ENCODE assay signal across 8 mouse cellular contexts in genomic region chr11:87816707-87817442, GRCm38 (mm10). TPM values are rescaled to one million over a fixed set of nuclear protein-coding genes. Genes with fewer than 3 reads are reported as not detected.
DNase-seq lines count a peak whose midpoint lies in the region; ATAC-seq lines count a peak whose summit lies in the region.

No protein-coding gene starts in this region.

- peak overlapping the region; percentile 39 for H3K4me3 ChIP-seq in forebrain, embryonic 12.5 days (replicated peaks)
- peak overlapping the region; percentile 45 for H3K4me3 ChIP-seq in hindbrain, embryonic 16.5 days (ENCODE audit: low read length)
- peak overlapping the region; percentile 39 for H3K4me3 ChIP-seq in midbrain, embryonic 13.5 days (replicated peaks)
- H3K4me3 ChIP-seq in stomach, embryonic 16.5 days (replicated peaks; ENCODE audit: low read length), result peak overlapping the region; percentile 46

- 4% methylated on average over 31 of the region's 31 CpGs for WGBS in forebrain, embryonic 12.5 days
- WGBS in hindbrain, embryonic 16.5 days, result 1% methylated on average over 30 of the region's 31 CpGs
- 2% methylated on average over 31 of the region's 31 CpGs for WGBS in midbrain, embryonic 13.5 days
- 3% methylated on average over 31 of the region's 31 CpGs for WGBS in stomach, embryonic 16.5 days

- H3K4me2 ChIP-seq in forebrain, embryonic 12.5 days, result peak overlapping the region; percentile 63
- H3K4me2 ChIP-seq in hindbrain, embryonic 16.5 days (ENCODE audit: low read length), result peak overlapping the region; percentile 78
- peak overlapping the region; percentile 58 for H3K4me2 ChIP-seq in midbrain, embryonic 13.5 days (replicated peaks)
- peak overlapping the region; percentile 68 for H3K4me2 ChIP-seq in stomach, embryonic 16.5 days (ENCODE audit: low read depth, low read length)

- no peaks in the 10 kb centered on the region for H3K9me3 ChIP-seq in forebrain, embryonic 12.5 days
- H3K9me3 ChIP-seq in hindbrain, embryonic 16.5 days (ENCODE audit: control insufficient read depth, low read length), result no peaks in the 10 kb centered on the region
- H3K9me3 ChIP-seq in midbrain, embryonic 13.5 days, result no peaks in the 10 kb centered on the region
- H3K9me3 ChIP-seq in stomach, embryonic 16.5 days (replicated peaks; ENCODE audit: control insufficient read depth, low read length), result no peaks in the 10 kb centered on the region

- H3K27me3 ChIP-seq in forebrain, embryonic 12.5 days, result peaks cover 12% of the 10 kb centered on the region; the same call in 1 of the 2 replicates
- no peaks in the 10 kb centered on the region for H3K27me3 ChIP-seq in hindbrain, embryonic 16.5 days (replicated peaks; ENCODE audit: control insufficient read depth, insufficient read depth, low read length)
- no peaks in the 10 kb centered on the region for H3K27me3 ChIP-seq in midbrain, embryonic 13.5 days
- no peaks in the 10 kb centered on the region for H3K27me3 ChIP-seq in stomach, embryonic 16.5 days (ENCODE audit: control insufficient read depth, insufficient read depth, low read length)

- H3K9ac ChIP-seq in forebrain, embryonic 12.5 days, result peak overlapping the region; percentile 55
- H3K9ac ChIP-seq in hindbrain, embryonic 16.5 days (ENCODE audit: low read depth, low read length), result peak overlapping the region; percentile 67
- H3K9ac ChIP-seq in midbrain, embryonic 13.5 days (replicated peaks), result peak overlapping the region; percentile 60
- peak overlapping the region; percentile 68 for H3K9ac ChIP-seq in stomach, embryonic 16.5 days (ENCODE audit: low read length)

- peaks cover 5% of the 10 kb centered on the region; the same call in 1 of the 2 replicates for H3K4me1 ChIP-seq in forebrain, embryonic 12.5 days
- H3K4me1 ChIP-seq in hindbrain, embryonic 16.5 days (ENCODE audit: control insufficient read depth, insufficient read depth, low read depth, low read length), result peaks cover 13% of the 10 kb centered on the region
- H3K4me1 ChIP-seq in midbrain, embryonic 13.5 days (replicated peaks), result peaks cover 19% of the 10 kb centered on the region
- no peaks in the 10 kb centered on the region for H3K4me1 ChIP-seq in stomach, embryonic 16.5 days (ENCODE audit: control insufficient read depth, insufficient read depth, low read length)

- H3K27ac ChIP-seq in forebrain, embryonic 12.5 days, result peak overlapping the region; percentile 31
- H3K27ac ChIP-seq in hindbrain, embryonic 16.5 days (ENCODE audit: low read depth, low read length), result peak overlapping the region; percentile 59; the same call in 1 of the 2 replicates
- H3K27ac ChIP-seq in midbrain, embryonic 13.5 days, result peak overlapping the region; percentile 36; the same call in 1 of the 2 replicates
- H3K27ac ChIP-seq in stomach, embryonic 16.5 days (ENCODE audit: low read length), result no peak overlapping the region

- peak; percentile 67; the same call in 1 of the 2 replicates for ATAC-seq in cerebellum, adult (ENCODE audit: insufficient number of reproducible peaks, low FRiP score, low TSS enrichment)
- peak; percentile 82 for ATAC-seq in forebrain, embryonic 12.5 days (ENCODE audit: low FRiP score)
- peak; percentile 88 for ATAC-seq in hindbrain, embryonic 16.5 days
- ATAC-seq in midbrain, embryonic 13.5 days, result peak; percentile 91
- no peak for ATAC-seq in stomach, embryonic 16.5 days (ENCODE audit: insufficient read depth, low FRiP score)

- intact Hi-C loops in left cerebral cortex, postnatal 4 days (cut with DNase I), result no loop called here

- peak; percentile 4 to 5 for DNase-seq in lung, adult 18-20 months
- no peak for DNase-seq in lung, postnatal 25 days (ENCODE audit: low spot score)
- peak; percentile 95 for DNase-seq in left cerebral cortex, postnatal 4 days

- no peaks in the 10 kb centered on the region for H3K36me3 ChIP-seq in forebrain, embryonic 12.5 days (replicated peaks)
- H3K36me3 ChIP-seq in hindbrain, embryonic 16.5 days (ENCODE audit: control insufficient read depth, insufficient read depth, low read length), result no peaks in the 10 kb centered on the region
- H3K36me3 ChIP-seq in midbrain, embryonic 13.5 days, result no peaks in the 10 kb centered on the region
- H3K36me3 ChIP-seq in stomach, embryonic 16.5 days (ENCODE audit: control insufficient read depth, insufficient read depth, low read length), result no peaks in the 10 kb centered on the region

RNA-seq across cellular contexts. Expression of gene Lpo, which starts 11.2 kb away (rescaled TPM):
- polyA plus RNA-seq in forebrain, embryonic 12.5 days (2016; fragmentation: Nextera tagmentation; extraction: Ambion mirVana), result 0.19 and 0.33 TPM in 2 replicates
- 2.3 and 4.5 TPM in 2 replicates for polyA plus RNA-seq in hindbrain, embryonic 16.5 days (2015; fragmentation: Nextera tagmentation; extraction: Ambion mirVana)
- 1 to 10 TPM in 1 of 2 experiments, under 1 TPM in 1; 0.30 to 1.0 TPM for total RNA-seq in left cerebral cortex, postnatal 4 days (2021)
- 0.49 and 0.54 TPM in 2 replicates for polyA plus RNA-seq in midbrain, embryonic 13.5 days (2015; fragmentation: Nextera tagmentation; extraction: Ambion mirVana)
- 0.25 and 0.41 TPM in 2 replicates for polyA plus RNA-seq in stomach, embryonic 16.5 days (2015; fragmentation: Nextera tagmentation; extraction: Ambion mirVana)

RNA-seq across cellular contexts. Expression of gene Mpo, which starts 23.5 kb away (rescaled TPM):
- polyA plus RNA-seq in forebrain, embryonic 12.5 days (2016; fragmentation: Nextera tagmentation; extraction: Ambion mirVana), result 0.92 and 1.1 TPM in 2 replicates
- 0.10 and 0.45 TPM in 2 replicates for polyA plus RNA-seq in hindbrain, embryonic 16.5 days (2015; fragmentation: Nextera tagmentation; extraction: Ambion mirVana)
- total RNA-seq in left cerebral cortex, postnatal 4 days (2021), result under 1 TPM in 1 of 2 experiments, not detected in 1; 0.32 TPM
- 0.31 and 0.41 TPM in 2 replicates for polyA plus RNA-seq in midbrain, embryonic 13.5 days (2015; fragmentation: Nextera tagmentation; extraction: Ambion mirVana)
- 17.4 and 19.0 TPM in 2 replicates for polyA plus RNA-seq in stomach, embryonic 16.5 days (2015; fragmentation: Nextera tagmentation; extraction: Ambion mirVana)

RNA-seq across cellular contexts. Expression of gene Mks1, which starts 36.1 kb away (rescaled TPM):
- polyA plus RNA-seq in forebrain, embryonic 12.5 days (2016; fragmentation: Nextera tagmentation; extraction: Ambion mirVana), result 16.0 and 19.6 TPM in 2 replicates
- 11.3 and 12.2 TPM in 2 replicates for polyA plus RNA-seq in hindbrain, embryonic 16.5 days (2015; fragmentation: Nextera tagmentation; extraction: Ambion mirVana)
- 1 to 10 TPM; 7.4 to 7.6 TPM for total RNA-seq in left cerebral cortex, postnatal 4 days (2021)
- 12.4 and 15.8 TPM in 2 replicates for polyA plus RNA-seq in midbrain, embryonic 13.5 days (2015; fragmentation: Nextera tagmentation; extraction: Ambion mirVana)
- polyA plus RNA-seq in stomach, embryonic 16.5 days (2015; fragmentation: Nextera tagmentation; extraction: Ambion mirVana), result 12.5 and 14.3 TPM in 2 replicates

RNA-seq across cellular contexts. Expression of gene Tspoap1, which starts 56.5 kb away (rescaled TPM):
- 33.0 and 35.1 TPM in 2 replicates for polyA plus RNA-seq in forebrain, embryonic 12.5 days (2016; fragmentation: Nextera tagmentation; extraction: Ambion mirVana)
- polyA plus RNA-seq in hindbrain, embryonic 16.5 days (2015; fragmentation: Nextera tagmentation; extraction: Ambion mirVana), result 38.4 and 46.1 TPM in 2 replicates
- total RNA-seq in left cerebral cortex, postnatal 4 days (2021), result 100 to 1,000 TPM; 180 to 186 TPM
- 41.1 and 48.7 TPM in 2 replicates for polyA plus RNA-seq in midbrain, embryonic 13.5 days (2015; fragmentation: Nextera tagmentation; extraction: Ambion mirVana)
- polyA plus RNA-seq in stomach, embryonic 16.5 days (2015; fragmentation: Nextera tagmentation; extraction: Ambion mirVana), result 1.5 and 1.7 TPM in 2 replicates

RNA-seq across cellular contexts. Expression of gene Epx, which starts 58.5 kb away (rescaled TPM):
- polyA plus RNA-seq in forebrain, embryonic 12.5 days (2016; fragmentation: Nextera tagmentation; extraction: Ambion mirVana), result 0.14 and 0.20 TPM in 2 replicates
- 0.47 and 1.4 TPM in 2 replicates for polyA plus RNA-seq in hindbrain, embryonic 16.5 days (2015; fragmentation: Nextera tagmentation; extraction: Ambion mirVana)
- under 1 TPM; 0.22 to 0.40 TPM for total RNA-seq in left cerebral cortex, postnatal 4 days (2021)
- 0.10 and 0.16 TPM in 2 replicates for polyA plus RNA-seq in midbrain, embryonic 13.5 days (2015; fragmentation: Nextera tagmentation; extraction: Ambion mirVana)
- polyA plus RNA-seq in stomach, embryonic 16.5 days (2015; fragmentation: Nextera tagmentation; extraction: Ambion mirVana), result 0.15 and 0.35 TPM in 2 replicates
